Mouse (Mus musculus): ENCODE results near the gene Rdh19.

GRCm38 (mm10) chr10:127904718-127905446 is 55.2 kb downstream of the Rdh19 start:
- TF ChIP-seq TAL1 (IDR thresholded peaks at IDR 0.05; ENCODE audit: low read length), result no peak
- TF ChIP-seq GATA1 (IDR thresholded peaks at IDR 0.05; ENCODE audit: low read length), result no peak

Measured in erythroblast, embryonic 14.5 days (primary cell).